Mouse (Mus musculus): ENCODE data around the gene Nobox.

DNA sequence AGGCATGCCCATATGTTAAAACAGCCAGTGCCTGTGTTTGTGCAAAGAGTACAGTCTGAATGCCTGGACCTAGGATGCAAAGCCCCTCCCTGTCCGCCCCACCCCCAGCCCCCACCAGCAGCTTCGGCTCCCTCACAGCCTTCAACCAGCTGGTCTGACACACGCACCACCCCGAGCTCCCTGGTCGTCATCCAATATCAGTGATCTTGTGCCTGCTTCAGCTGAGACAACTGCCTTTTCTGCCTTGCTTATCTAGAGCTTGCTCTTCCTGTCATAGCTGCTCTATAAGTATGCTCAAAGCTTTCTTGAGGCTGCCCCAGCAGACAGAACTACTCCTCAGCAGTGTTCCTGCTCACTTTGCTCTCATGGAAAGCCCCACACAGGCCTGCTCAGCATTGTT, 13.4 kb downstream of the Nobox start:
- TF ChIP-seq GATA1 (IDR thresholded peaks at IDR 0.05; ENCODE audit: low read length) (no peak), TAL1 (IDR thresholded peaks at IDR 0.05; ENCODE audit: low read length) (no peak)

All from erythroblast, embryonic 14.5 days (primary cell).